Mouse (Mus musculus): ENCODE results near the gene Dnajc28.

GRCm38 (mm10) chr16:91582307-91582706, 36.5 kb downstream of the Dnajc28 start:
- TF ChIP-seq CTCF (IDR thresholded peaks at IDR 0.05; ENCODE audit: borderline replicate concordance, extremely low read depth, insufficient read depth, insufficient read length) (peak; percentile 50; the same call in 1 of the 2 replicates), POLR2A (IDR thresholded peaks at IDR 0.05; ENCODE audit: borderline replicate concordance, extremely low read depth, insufficient read depth, insufficient read length, poor library complexity, severe bottlenecking) (no peak)
